Mouse (Mus musculus) midbrain, postnatal 0 days (tissue): ENCODE results near the gene Bcas3. TPM values are rescaled to one million over a fixed set of nuclear protein-coding genes. Genes with fewer than 3 reads are reported as not detected.

ENCODE experiments used
- ATAC-seq: fragments of 200-750 bp; cut with Nextera tagmentation; 2 replicates; pipeline ENCODE4 v1.8.0; 2017; ENCODE audit warnings: moderate number of reproducible peaks, mild to moderate bottlenecking, moderate TSS enrichment, moderate library complexity; ENCODE audit not compliant: low FRiP score
- DNase-seq: peaks from one replicate; pipeline ENCODE4 v3.0.0-alpha.2; 2015; ENCODE audit warnings: low spot score
- H3K27ac ChIP-seq: fragments of 300-500 bp; sonication (generic); 2 replicates; pipeline ENCODE4 v1.5.1; 2014; ENCODE audit warnings: low read depth, mild to moderate bottlenecking, low read length, mixed read lengths
- H3K27me3 ChIP-seq: fragments of 300-500 bp; sonication (generic); 2 replicates; pipeline ENCODE4 v1.6.1; 2014; ENCODE audit warnings: low read length, control low read depth, mixed read lengths; ENCODE audit not compliant: insufficient read depth
- H3K36me3 ChIP-seq: fragments of 300-500 bp; sonication (generic); 2 replicates; pipeline ENCODE4 v1.6.1; 2014; ENCODE audit warnings: low read length, control low read depth, mixed read lengths; ENCODE audit not compliant: insufficient read depth
- H3K4me1 ChIP-seq: fragments of 300-500 bp; sonication (generic); 2 replicates; pipeline ENCODE4 v1.6.1; 2014; ENCODE audit warnings: mild to moderate bottlenecking, control low read depth, antibody characterized with exemption, low read length, mixed read lengths; ENCODE audit not compliant: insufficient read depth
- H3K4me2 ChIP-seq: fragments of 300-500 bp; sonication (generic); 2 replicates; pipeline ENCODE4 v1.6.1; 2014; ENCODE audit warnings: low read depth, mild to moderate bottlenecking, low read length, mixed read lengths; ENCODE audit not compliant: poor library complexity, severe bottlenecking
- H3K4me3 ChIP-seq: fragments of 300-500 bp; sonication (generic); 2 replicates; pipeline ENCODE4 v1.5.1; 2014; ENCODE audit warnings: low read depth, mild to moderate bottlenecking, low read length, moderate library complexity
- H3K9ac ChIP-seq: fragments of 300-500 bp; sonication (generic); replicated peaks from 2 replicates; pipeline ENCODE4 v1.6.1; 2014; ENCODE audit warnings: mild to moderate bottlenecking, low read length, moderate library complexity, mixed read lengths; ENCODE audit not compliant: poor library complexity, severe bottlenecking
- H3K9me3 ChIP-seq: fragments of 300-500 bp; sonication (generic); 2 replicates; pipeline ENCODE4 v1.6.1; 2016; ENCODE audit warnings: low read length, control low read depth
- CTCF ChIP-seq: IDR thresholded peaks from 2 replicates; pipeline ENCODE4 v1.5.1; 2016; ENCODE audit warnings: antibody characterized with exemption, mild to moderate bottlenecking
- WGBS: fragments of 180-500 bp; shearing (Covaris S2); extraction: QIAGEN DNeasy Blood & Tissue Kit; methylation state at CpG from one replicate; pipeline ENCODE4 v1.1.7; 2014; 5-methylcytosine and 5-hydroxymethylcytosine counted together
- polyA plus RNA-seq: library from polyadenylated mRNA; unstranded; fragments of >200 nt; fragmentation: Nextera tagmentation; extraction: Ambion mirVana; gene quantifications from 2 replicates; pipeline ENCODE4 v1.2.1, GENCODE M21; 2015
- total RNA-seq: library from RNA; depleted of rRNA; stranded (reverse); fragments of >200 nt; gene quantifications from 2 replicates; pipeline ENCODE4 v1.2.3, GENCODE M21; 2014

Bcas3 gene
- total and polyA plus RNA-seq, 2 experiments from 2014 or later, result 28.4 to 34.7 TPM

GRCm38 (mm10) chr11:85329167-85329894, 23.6 kb upstream of the Bcas3 start:
- Histone ChIP-seq H3K27ac (no peak overlapping the region), H3K36me3 (no peaks in the 10 kb centered on the region), H3K9me3 (no peaks in the 10 kb centered on the region), H3K4me1 (no peaks in the 10 kb centered on the region), H3K4me3 (no peak overlapping the region), H3K4me2 (no peak overlapping the region), H3K27me3 (no peaks in the 10 kb centered on the region), H3K9ac (no peak overlapping the region)
- DNase-seq (peak; percentile 12), ATAC-seq (no peak)
- TF ChIP-seq CTCF, result no peak
- WGBS, result 90% methylated on average over 7 of the region's 7 CpGs

GRCm38 (mm10) chr11:85334778-85335177, 18.2 kb upstream of the Bcas3 start:
- Histone ChIP-seq H3K4me3 (no peak overlapping the region), H3K4me1 (no peaks in the 10 kb centered on the region), H3K9me3 (no peaks in the 10 kb centered on the region), H3K27ac (no peak overlapping the region), H3K27me3 (no peaks in the 10 kb centered on the region), H3K36me3 (0 out of 2 replicates have a peak, but pooled peaks cover 3% of the 10 kb centered on the region), H3K9ac (no peak overlapping the region), H3K4me2 (no peak overlapping the region)
- ATAC-seq, result no peak
- DNase-seq, result peak; percentile 14
- 44% methylated on average over 4 of the region's 4 CpGs for WGBS
- TF ChIP-seq CTCF, result peak; percentile 70

- Histone ChIP-seq H3K9me3 (no peaks in the 10 kb centered on the region), H3K4me2 (no peak overlapping the region), H3K27me3 (no peaks in the 10 kb centered on the region), H3K27ac (no peak overlapping the region), H3K9ac (no peak overlapping the region), H3K4me3 (no peak overlapping the region), H3K4me1 (no peaks in the 10 kb centered on the region), H3K36me3 (0 out of 2 replicates have a peak, but pooled peaks cover 9% of the 10 kb centered on the region)
- DNase-seq (no peak), ATAC-seq (no peak)
- 98% methylated on average over 6 of the region's 6 CpGs for WGBS
- no peak for TF ChIP-seq CTCF
Measured at GRCm38 (mm10) chr11:85339173-85339831, 13.7 kb upstream of the Bcas3 start.

- ATAC-seq, result no peak
- Histone ChIP-seq H3K9ac (no peak overlapping the region), H3K36me3 (0 out of 2 replicates have a peak, but pooled peaks cover 6% of the 10 kb centered on the region), H3K4me2 (no peak overlapping the region), H3K27ac (no peak overlapping the region), H3K9me3 (no peaks in the 10 kb centered on the region), H3K4me3 (no peak overlapping the region), H3K4me1 (no peaks in the 10 kb centered on the region), H3K27me3 (no peaks in the 10 kb centered on the region)
- DNase-seq, result no peak
- 93% methylated on average over 7 of the region's 7 CpGs for WGBS
- no peak for TF ChIP-seq CTCF
Measured at GRCm38 (mm10) chr11:85340070-85340616, 12.8 kb upstream of the Bcas3 start.

- TF ChIP-seq CTCF, result no peak
- Histone ChIP-seq H3K27ac (no peak overlapping the region), H3K9ac (no peak overlapping the region), H3K27me3 (no peaks in the 10 kb centered on the region), H3K4me2 (peak overlapping the region; percentile 83), H3K4me3 (peak overlapping the region; percentile 68), H3K4me1 (peaks cover 4% of the 10 kb centered on the region; the same call in 1 of the 2 replicates), H3K36me3 (peaks cover 2% of the 10 kb centered on the region; the same call in 1 of the 2 replicates), H3K9me3 (no peaks in the 10 kb centered on the region)
- DNase-seq (no peak), ATAC-seq (no peak)
- 73% methylated on average over 4 of the region's 4 CpGs for WGBS
Measured at GRCm38 (mm10) chr11:85353819-85354218, 852 bp downstream of the Bcas3 start.

DNA sequence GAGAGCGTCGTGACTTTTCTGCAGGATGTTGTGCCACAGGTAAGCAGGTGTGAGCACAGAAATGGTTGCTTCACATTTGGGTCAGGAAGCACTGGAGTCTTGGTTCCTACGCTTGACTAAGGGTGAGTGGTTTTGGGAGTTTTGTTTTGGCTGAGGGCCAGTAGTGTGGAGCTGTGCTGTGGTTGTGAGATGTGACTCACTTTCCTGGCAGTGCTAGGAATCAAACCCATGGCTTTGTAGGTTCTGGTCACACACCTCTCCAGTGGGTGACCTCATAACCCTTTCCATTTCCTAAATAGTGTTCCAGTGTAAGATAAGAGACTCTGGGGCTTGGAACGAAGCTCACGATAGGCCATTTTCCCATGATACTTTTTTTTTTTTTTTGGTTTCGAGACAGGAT, 6.7 kb downstream of the Bcas3 start:
- TF ChIP-seq CTCF, result no peak
- DNase-seq (no peak), ATAC-seq (no peak)
- Histone ChIP-seq H3K4me3 (no peak overlapping the region), H3K9me3 (no peaks in the 10 kb centered on the region), H3K9ac (no peak overlapping the region), H3K27me3 (no peaks in the 10 kb centered on the region), H3K27ac (no peak overlapping the region), H3K4me2 (no peak overlapping the region), H3K36me3 (peaks cover 15% of the 10 kb centered on the region; the same call in 1 of the 2 replicates), H3K4me1 (no peaks in the 10 kb centered on the region)
- 95% methylated on average over 6 of the region's 6 CpGs for WGBS
